Mouse (Mus musculus) layer of hippocampus, adult 9-10 months (tissue): Measurements from ENCODE around the gene Tspan13.

Experiments
- DNase-seq: peaks from one replicate; pipeline ENCODE4 v3.0.0; 2022; ENCODE audit warnings: low spot score

The Tspan13 gene

GRCm38 (mm10) chr12:36030660-36031363, 11.5 kb downstream of the Tspan13 start:
- DNase-seq, result no peak

- DNase-seq, result no peak
These were observed 12.6 kb downstream of the Tspan13 start for GRCm38 (mm10) chr12:36029687-36030086.

GRCm38 (mm10) chr12:36028968-36029645, 13.2 kb downstream of the Tspan13 start:
- DNase-seq, result no peak

GRCm38 (mm10) chr12:36027171-36027570, 15.1 kb downstream of the Tspan13 start:
- DNase-seq, result no peak

- DNase-seq, result no peak
These were observed 16.2 kb downstream of the Tspan13 start for GRCm38 (mm10) chr12:36026126-36026525.

GRCm38 (mm10) chr12:36020710-36021109, 21.6 kb downstream of the Tspan13 start:
- DNase-seq, result no peak

GRCm38 (mm10) chr12:36020081-36020480, 22.2 kb downstream of the Tspan13 start:
- no peak for DNase-seq

GRCm38 (mm10) chr12:36019572-36019971, 22.7 kb downstream of the Tspan13 start:
- no peak for DNase-seq

GRCm38 (mm10) chr12:36017791-36018190, 24.5 kb downstream of the Tspan13 start:
- DNase-seq, result no peak

- no peak for DNase-seq
These were observed 28.9 kb downstream of the Tspan13 start for GRCm38 (mm10) chr12:36013216-36013910.

GRCm38 (mm10) chr12:36008364-36009047, 33.8 kb downstream of the Tspan13 start:
- DNase-seq, result no peak

GRCm38 (mm10) chr12:36007581-36007980, 34.7 kb downstream of the Tspan13 start:
- no peak for DNase-seq

- no peak for DNase-seq
These were observed 37.6 kb downstream of the Tspan13 start for GRCm38 (mm10) chr12:36004714-36005113.

GRCm38 (mm10) chr12:35995799-35996198, 46.5 kb downstream of the Tspan13 start:
- peak; percentile 24 for DNase-seq

GRCm38 (mm10) chr12:35994098-35994497, 48.2 kb downstream of the Tspan13 start:
- no peak for DNase-seq

GRCm38 (mm10) chr12:35993583-35993982, 48.7 kb downstream of the Tspan13 start:
- DNase-seq, result no peak

GRCm38 (mm10) chr12:35992711-35993110, 49.6 kb downstream of the Tspan13 start, which contains the start of gene Agr2:
Agr2 (plus strand) TSS chr12:35992907.
- no peak for DNase-seq

- no peak for DNase-seq
These were observed 57.6 kb downstream of the Tspan13 start for GRCm38 (mm10) chr12:35984743-35985142.

GRCm38 (mm10) chr12:35983472-35983871, 58.8 kb downstream of the Tspan13 start:
- DNase-seq, result no peak

- DNase-seq, result no peak
These were observed 60.5 kb downstream of the Tspan13 start for GRCm38 (mm10) chr12:35981732-35982360.

GRCm38 (mm10) chr12:35979625-35980024, 62.7 kb downstream of the Tspan13 start:
- DNase-seq, result no peak
